Mouse (Mus musculus): ENCODE results near the gene Stx11.

The Stx11 gene

DNA sequence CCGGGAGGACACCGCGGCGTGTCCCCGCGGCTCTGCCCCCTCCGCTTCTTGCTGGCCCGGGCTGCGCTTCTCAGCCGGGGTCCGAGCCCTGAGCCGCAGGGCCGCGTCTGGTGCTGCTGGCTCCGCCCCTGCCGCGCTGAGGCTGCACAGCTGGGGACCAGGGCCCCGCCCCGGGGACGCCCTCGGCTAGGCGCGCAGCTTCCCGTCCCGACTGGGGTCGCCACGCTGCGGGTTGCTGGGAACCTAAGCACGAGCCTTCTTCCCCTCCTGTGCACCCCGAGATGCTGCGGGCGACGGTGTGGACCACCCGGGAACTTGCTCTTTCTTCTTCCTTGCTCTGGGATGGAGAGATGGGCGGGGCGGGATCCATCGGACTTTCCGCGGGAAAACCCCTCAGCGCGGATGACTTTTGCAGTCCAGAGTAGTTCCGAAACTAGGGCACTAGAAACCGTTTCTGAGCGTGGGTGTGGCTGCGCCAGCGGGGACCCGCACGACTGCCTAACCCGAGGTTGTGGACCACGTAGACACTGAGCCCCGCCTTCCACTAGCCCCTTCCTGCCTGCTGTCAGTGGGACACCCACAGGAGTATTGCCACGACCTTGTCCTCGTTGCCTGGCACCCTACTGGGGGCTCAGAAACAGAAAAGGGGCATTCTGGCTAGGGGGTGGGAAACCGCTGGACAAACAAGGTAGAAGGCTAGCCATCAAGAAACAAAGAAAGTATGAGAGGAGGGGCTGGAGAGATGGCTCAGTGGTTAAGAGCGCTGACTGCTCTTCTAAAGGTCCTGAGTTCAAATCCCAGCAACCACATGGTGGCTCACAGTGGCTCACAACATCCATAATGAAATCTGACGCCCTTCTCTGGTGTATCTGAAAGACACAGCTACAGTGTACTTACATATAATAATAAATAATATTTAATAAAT lies at the start of gene Stx11:
Gene Stx11, minus strand, starts transcription at position 148 of the 925 bp plus-strand sequence.
- DNase-seq: peak; percentile 17 to 38

DNA sequence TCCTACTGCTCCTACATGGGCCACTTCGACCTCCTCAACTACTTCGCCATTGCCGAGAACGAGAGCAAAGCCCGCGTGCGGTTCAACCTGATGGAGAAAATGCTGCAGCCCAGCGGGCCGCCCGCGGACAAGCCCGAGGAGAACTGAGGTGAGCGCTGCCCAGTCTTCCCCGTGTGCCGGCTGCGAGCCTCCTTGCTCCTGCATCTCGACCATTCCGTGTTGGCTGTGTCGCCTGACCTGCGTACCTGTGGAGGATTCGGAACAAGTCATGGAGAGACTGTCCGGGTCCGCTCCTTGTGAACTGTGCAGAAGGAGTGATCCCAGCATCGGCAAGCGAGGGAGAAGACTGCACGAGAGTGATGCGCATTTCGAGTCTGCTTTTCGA lies 44.6 kb upstream of the Stx11 start:
- no peak for DNase-seq

DNA sequence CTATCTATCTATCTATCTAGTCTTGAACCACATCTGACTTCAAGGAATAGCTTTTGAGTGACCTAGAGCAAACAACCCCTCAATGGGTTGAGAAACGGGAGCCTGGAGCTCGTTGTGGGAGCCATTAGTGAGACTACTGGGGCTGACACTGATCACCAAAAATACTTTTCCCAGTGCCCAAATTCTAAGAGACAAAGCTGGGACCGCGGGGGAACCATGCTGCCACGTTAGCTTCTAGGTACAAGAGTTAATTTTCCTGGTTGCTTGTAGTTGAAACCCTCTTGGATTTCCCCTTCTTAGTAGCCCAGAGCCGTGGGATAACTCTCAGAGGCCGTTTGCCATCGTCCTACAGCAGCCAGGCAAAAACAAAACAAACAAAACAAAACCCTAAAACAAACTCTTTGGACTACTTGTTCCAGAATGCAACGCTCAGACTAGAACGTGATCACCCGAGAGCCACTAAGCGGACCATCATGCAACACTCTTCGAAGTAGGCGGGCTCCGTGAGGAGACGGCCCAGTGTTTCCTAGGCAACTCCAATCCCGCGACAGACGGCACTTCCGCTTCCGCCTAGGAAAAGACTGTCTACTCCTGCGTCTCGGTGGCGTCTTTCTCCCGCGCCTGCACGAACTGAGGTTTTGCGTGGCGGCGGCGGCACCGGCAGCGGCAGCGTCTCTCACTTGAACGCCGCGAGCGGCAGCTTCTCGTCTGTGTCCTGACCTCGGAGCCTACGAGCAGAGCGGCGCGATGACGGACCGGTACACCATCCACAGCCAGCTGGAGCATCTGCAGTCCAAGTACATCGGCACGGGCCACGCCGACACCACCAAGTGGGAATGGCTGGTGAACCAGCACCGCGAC lies 44.0 kb upstream of the Stx11 start:
- DNase-seq: peak; percentile 95 to 96

DNA sequence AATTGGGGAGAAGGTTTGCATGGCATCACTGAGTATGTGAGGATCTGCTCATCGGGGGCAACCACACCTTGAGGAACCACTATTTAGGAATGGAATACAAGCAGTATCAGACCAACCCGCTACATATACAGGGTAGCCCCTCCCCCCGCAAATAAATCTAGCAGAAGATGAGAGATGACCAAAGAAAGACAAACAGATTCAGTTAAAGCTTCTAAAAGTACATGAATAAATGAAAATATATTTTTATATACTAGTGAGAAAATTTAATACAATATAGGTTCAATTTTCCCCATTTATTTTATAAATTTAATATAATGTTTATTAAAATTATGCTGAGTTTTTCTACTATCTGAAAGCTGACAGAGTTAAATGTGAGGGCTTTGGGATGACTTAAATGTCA lies 40.9 kb upstream of the Stx11 start, which contains the start of gene Sf3b5:
Gene Sf3b5, plus strand, starts transcription at position 301 of the 400 bp plus-strand sequence.
- DNase-seq: no peak

DNA sequence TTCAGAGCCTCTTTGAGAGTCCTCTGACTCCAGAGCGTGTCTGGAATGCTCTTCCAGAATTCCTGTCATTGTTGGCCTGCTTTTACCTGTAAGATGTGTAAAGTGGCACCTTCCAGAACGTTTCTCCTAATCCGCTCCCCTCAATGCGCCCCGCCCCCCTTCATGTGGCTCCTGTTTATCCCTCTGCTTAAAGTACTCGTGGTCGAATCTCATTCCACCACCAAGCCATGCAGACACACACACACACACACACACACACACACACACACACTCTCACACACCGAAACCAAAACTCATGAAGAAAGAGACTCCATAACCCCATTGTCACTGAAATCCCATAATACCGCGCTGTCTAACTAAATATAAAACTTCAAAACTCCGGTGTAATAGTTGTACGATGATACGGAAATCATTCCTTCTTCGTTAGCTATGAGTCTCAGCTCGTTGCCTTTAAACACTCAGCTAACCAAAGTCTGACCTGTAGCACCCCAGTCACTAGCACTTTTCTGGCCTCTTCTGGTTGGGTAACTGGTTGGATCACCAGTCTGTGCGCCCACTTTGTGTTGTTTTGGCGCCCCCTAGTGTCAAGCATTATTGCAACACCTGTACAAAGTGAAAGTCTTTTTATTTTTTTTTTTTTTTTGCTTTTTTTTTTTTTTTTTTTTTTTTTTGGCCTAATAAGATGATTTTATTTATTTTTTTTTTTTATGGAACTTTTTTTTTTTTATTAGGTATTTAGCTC lies 32.8 kb upstream of the Stx11 start:
- peak; percentile 72 to 91 for DNase-seq

DNA sequence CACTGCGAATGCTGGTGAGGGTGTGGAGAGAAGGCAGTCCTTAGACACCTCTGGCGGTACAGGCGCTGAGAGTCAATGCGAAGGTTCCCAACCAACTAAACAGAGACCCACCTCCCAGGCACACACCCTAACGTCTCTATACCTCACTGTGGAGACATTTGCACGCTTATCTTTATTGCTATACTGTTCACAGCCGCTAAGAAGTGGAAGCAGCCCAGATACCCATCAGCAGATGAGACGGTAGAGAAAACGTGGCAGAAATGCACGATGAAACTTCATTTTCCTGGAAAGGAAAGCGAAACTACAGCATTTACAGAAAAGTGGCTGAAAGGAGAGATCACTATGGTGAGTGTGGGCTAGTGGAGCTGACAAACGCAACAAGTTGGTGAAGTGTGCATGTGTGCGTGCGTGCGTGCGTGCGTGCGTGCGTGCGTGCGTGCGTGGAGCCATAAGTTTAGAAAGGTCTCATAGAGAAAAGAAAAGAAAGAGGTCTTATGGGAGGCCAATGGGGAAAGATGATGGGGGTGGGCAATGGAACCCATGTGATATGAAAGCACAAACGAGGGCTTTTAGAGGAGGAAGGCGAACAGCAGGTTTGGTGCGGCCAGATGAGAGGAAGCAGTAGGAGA lies 29.4 kb upstream of the Stx11 start:
- no peak for DNase-seq

DNA sequence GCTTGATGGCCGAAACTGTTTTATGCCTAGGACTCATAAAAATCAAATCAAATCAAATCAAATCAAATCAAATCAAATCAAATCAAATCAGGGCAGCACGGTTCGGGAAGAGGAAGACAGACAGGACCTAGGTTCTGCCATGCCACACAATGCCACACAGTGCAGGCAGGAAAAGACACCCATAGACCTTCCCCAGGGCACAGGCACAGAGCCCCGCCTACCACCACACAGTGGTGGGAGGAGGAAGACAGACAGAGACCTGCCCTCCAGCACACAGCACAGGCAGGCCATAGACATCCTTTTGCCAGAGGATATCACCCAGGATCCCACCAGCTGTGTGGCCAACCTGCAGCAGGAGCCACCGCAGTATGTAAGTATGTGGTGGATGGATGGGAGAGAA lies 27.9 kb upstream of the Stx11 start:
- no peak for DNase-seq

DNA sequence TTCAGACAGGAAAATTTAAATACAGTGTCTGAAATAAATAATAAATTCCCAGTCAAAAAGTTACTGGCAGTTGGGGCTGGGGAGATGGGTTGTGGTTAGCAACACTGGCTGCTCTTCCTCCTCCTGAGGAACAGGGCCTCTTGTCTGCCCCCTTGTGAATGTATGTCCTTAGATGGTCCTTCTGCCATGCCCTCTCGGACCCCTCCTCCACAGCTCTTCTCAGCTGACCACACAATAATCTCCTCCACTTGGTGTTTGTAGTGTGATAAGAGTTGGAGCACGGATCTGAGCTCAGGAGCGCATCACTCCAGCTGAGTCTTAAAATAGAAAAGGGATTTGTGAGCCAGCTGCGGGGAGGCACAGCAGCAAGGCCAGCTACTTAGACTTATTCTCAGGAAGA lies 22.8 kb upstream of the Stx11 start:
- DNase-seq: no peak

DNA sequence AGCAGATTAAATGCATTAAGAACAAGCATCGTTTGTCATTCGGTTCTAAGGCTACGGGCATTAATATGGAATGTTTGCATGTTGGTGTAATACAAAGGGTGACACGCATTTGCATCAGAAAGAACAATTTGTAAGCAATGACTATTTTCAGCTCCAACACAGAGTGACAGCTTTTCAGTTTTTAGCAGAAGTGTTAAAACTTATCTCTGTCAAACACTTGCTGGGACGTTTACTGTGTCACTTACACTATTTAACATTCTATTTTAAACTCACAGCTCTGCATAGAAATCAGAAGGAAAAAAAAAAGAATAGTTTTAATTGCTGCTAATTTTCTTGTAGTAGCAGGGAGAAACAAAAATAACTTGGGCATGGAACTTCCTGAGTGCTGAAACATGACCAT lies 22.4 kb upstream of the Stx11 start:
- DNase-seq: no peak

DNA sequence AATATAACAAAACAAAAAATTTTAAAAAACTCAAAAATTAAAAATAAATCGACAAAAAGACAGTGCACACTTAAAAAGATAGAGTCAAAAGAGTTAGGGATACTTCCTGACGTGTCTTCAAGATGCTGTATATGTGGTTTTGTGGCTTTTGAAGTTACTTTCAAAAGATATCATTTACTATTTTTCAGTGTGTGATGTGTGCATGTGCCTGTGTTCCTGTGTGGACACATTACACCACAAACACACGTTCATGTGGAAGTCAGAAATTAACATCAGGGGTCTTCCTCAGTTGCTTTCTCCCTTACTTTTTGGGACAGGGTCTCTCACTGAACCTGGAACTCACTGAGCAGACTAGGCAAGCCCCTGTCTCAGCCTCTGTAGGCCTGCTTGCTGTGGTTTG lies 20.9 kb upstream of the Stx11 start:
- no peak for DNase-seq

DNA sequence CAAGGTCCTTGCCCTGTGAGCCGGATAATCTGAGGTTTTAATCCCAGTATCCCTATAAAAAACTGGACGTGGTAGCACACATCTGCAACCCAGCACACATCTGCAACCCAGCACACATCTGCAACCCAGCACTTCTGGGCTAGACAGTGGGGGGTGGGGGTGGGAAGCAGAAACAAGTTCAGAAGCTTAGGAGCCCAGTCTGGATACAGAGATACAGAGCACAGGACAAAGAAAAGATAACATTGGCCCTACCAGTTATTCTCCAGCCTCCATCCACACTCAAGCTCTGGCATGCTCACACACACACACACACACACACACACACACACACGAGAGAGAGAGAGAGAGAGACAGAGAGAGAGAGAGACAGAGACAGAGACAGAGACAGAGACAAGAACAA lies 19.4 kb upstream of the Stx11 start:
- no peak for DNase-seq

DNA sequence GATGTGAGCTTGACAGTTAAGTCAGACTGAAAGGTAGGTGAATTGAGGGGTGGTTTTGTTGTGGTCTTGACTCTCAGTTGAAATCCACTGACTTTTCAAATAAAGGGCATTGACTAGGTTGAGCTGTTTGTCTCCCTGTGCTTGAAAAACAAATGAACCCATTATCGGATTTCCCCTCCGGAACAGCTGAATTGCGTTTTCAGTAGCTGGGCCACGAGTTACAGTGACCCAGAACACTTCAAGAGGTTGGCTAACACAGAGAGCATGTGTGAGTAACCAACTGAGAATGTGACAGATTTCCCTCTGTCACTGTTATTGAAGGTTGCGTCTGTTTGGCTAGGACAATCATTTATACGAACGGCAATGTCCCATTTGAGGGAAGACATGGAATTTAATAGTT lies 17.0 kb upstream of the Stx11 start:
- no peak for DNase-seq

DNA sequence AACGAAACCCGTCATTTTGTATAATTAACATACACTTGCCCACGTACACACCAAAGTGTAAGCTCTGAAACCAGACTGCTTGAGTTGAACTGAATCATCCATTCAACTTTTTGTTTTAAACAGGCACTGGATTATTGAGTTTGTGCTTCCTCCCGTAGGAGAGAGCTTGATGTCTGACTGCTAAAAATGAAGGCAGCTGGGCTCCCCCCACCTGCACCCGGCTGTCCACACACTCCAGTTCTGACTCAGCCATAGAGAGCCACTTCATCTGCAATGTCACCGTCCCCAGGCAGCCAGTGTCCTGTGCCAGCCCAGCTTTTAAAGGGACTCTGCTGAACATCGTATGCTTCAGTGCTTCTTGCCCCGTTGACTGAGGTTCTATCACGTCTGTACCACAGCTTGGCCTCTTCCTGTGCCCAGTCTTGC lies 13.7 kb upstream of the Stx11 start:
- DNase-seq: no peak

DNA sequence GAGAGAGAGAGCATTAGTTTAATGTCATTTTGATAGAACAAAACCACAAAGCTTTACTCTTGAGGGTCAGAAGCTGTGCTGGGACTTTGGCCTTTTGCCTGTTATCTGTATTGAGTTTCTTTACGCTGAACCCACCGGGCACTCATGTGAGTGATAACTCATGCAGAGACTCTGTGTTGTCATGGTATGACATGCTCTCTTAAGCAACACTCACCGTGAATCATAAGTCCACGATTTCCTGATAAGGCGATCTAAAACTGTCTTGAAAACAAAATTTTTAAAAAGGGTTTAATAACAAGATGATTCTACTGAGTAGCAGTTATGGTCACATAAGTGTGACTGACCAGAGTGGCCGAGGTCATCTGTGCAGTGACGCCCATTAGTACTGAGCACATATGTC lies 12.5 kb upstream of the Stx11 start:
- no peak for DNase-seq

DNA sequence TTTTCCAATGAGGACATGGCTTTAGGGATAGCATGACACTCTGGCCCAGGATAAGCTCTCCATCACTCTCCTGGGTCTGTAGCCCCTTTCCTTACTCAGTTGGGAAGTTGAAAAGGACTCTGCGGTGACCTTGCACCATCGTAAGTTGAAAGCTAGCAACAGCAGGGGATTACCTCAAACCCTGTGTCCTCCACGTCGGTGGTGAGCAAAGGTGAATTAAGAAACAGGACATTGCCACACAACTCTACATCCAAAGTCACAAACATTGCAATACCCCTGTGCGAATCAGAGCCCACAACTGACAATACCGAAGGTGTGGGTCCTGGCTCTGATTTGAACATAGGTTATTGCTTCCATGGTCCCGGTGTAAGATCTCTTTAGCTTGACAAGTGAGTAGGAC lies 11.9 kb upstream of the Stx11 start:
- DNase-seq: no peak

DNA sequence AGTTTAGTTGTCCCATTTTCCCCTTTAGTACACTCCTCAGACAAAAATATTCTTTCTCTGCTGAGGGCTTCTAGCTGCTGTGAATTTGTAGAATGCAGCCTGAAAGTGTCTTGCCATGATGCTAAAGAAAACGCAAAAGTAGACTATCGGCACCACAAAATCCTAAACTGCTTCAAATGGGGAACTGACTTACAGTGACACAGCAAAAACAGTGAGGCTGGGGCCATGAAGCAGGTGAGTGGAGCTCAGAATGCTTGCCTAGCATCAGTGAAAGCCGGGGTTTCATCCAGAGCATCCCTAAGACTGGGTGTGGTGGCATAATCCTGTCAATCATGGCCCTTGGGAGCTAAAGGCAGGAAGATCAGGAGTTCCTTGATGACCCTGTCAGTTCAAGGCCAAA lies 11.4 kb upstream of the Stx11 start:
- DNase-seq: no peak

DNA sequence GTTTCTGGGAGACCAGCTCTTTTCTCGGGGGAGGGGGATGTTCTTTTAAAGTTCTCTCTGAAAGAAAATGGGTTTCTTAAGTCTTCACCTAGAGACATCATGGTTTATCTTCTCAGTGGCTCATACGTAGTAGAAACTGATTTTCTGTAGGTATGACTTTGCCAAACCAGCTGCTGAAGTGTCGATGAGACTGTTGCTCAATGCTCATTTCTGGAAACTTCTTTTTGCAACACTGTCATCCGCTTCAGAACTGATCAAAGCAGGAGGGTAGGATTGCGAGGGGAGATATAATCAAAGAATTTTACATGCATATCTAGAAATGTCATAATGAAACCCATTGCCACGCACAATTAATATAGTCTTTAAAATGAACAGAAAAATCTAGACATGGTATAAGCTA lies 10.5 kb upstream of the Stx11 start:
- no peak for DNase-seq

DNA sequence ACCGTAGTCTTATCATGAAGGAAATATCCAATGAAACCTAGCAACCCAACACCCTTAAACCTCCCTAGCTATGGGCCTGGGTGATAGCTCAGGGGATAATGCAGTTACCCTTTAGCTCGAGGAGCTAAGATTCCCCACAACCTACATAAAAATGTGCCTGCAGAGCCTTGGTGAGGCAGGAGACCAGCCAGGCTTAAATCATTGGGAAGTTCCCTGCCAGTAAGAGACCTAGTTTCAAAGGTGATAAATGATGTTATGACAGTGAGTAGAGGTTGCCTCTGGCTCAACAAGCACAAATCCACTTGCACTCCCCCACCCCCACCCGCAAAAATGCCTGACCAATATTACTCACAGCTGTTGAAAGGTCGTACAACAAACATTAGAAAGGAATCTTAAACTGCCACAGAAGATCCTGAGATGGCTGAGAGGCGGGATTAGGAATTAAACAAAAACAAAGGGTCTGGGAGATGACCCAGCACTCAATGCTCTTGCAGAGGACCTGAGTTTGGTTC lies 1.6 kb upstream of the Stx11 start:
- no peak for DNase-seq

DNA sequence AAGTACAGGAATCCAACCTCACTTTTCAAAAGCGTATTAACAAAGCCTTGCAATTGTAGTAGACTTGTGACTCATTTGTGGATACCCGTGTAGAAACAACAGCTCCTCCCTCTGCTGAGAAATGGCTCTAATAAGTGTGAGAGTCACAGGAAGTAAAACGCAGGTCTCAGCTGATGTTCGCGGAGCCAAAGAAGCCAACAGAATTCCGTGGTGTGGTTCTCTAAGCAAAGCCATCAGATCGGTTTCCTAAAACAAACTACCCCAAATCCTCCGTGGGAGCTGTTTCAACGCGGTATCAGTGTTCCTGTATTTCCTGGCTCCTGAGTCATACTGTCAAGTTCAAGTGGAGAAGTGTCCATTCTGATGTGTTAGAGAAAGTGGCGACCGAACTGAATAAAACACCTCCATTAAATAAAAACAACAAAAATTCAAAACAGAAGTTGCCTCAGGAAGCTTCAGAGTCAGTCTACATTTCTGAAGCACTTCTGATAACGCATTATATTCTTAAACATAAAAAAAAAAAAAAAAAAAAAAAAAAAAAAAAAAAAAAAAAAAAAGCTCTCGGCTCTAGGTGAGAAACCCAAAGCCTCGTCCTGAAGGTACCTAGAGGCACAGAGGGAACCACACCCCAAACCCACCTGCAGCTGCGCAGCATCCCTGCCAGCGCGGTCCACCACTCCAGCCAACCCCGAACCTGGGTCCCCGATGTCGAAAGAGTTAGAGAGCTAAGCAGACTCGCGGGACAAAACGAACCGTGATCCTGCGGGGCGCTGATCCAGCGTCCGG lies 543 bp downstream of the Stx11 start:
- peak in 1 of 2 experiments; percentile 17 for DNase-seq

DNA sequence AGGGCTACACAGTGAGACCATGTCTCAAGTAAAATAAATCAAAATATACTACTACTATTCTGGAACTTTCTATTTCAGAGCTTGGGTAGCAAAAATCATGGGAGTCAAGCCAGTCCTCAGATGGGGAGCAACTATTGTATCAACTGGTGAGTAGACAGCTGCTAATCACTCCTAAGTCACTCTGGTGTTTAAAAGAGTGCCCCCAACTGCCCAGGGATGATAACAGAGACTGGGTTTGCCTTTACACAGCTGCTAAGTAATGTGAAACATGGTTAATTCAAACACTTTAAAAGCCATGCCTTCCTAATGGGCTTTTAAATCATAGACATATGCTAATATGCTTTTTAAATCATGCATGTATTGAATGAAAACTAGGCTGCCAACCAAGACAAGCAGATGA lies 1.9 kb downstream of the Stx11 start:
- no peak for DNase-seq

DNA sequence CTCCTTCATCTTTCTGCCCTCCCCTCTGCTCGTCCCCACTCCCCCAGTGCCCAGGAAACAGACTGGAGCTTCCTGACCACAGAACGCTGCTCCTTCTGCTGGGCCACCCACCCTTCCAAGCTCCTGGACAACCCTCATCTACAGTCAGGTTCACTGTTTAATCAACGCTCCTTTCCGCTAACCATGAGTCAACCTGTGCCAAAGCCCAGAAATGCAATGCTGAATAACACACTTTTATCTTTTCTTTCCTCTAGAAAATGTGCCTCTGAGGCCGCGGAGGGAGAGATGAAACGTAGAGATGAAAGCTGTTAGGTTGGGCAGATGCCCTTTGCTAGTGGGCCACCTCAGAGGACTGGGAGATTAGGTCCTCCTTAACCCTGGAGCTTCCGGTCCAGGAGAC lies 2.6 kb downstream of the Stx11 start:
- no peak for DNase-seq

DNA sequence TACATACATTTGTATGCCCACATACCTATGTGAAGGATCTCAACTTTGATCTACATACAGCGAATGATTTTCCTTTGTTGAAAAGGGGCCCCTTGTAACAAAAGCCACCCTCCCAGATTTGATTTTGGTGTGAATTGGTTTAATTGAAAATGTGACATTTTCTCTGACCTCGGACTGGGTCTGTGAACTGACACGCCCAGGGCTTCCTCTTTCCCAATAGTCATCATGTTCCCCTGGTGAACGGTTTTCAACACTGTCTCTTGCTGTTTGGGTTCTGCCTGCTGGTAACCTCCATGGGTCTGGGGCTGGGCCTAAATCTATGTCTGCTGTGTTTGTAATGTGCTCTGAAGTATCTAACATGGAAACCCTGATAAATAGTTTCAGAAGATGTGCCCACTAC lies 6.8 kb downstream of the Stx11 start:
- DNase-seq: no peak

Measured in cerebellum, postnatal 25 days (tissue).